Mouse (Mus musculus) kidney, adult 18-20 months (tissue): ENCODE results near the gene Slc6a13.

Experiments used
- DNase-seq: peaks from one replicate; pipeline ENCODE4 v3.0.0; 2021

Slc6a13 gene

GRCm38 (mm10) chr6:121299954-121300353 lies at the start of gene Slc6a13:
Gene Slc6a13 (plus strand): TSS chr6:121300227.
- DNase-seq, result peak; percentile 72

GRCm38 (mm10) chr6:121250406-121250805 lies 49.6 kb upstream of the Slc6a13 start:
- peak; percentile 8 for DNase-seq

- DNase-seq, result no peak
These were observed 48.8 kb upstream of the Slc6a13 start for GRCm38 (mm10) chr6:121251256-121251655.

GRCm38 (mm10) chr6:121260548-121260947 lies 39.5 kb upstream of the Slc6a13 start:
- DNase-seq, result peak; percentile 80

GRCm38 (mm10) chr6:121261233-121261632 lies 38.8 kb upstream of the Slc6a13 start:
- DNase-seq, result no peak

GRCm38 (mm10) chr6:121262004-121262403 lies 38.0 kb upstream of the Slc6a13 start:
- DNase-seq, result no peak

- DNase-seq, result no peak
These were observed 37.5 kb upstream of the Slc6a13 start for GRCm38 (mm10) chr6:121262496-121262895.

GRCm38 (mm10) chr6:121270156-121270555 lies 29.9 kb upstream of the Slc6a13 start:
- DNase-seq, result no peak

GRCm38 (mm10) chr6:121271707-121272074 lies 28.3 kb upstream of the Slc6a13 start:
- DNase-seq, result no peak

GRCm38 (mm10) chr6:121272075-121272800 lies 27.8 kb upstream of the Slc6a13 start:
- peak; percentile 88 for DNase-seq

GRCm38 (mm10) chr6:121274356-121274755 lies 25.7 kb upstream of the Slc6a13 start:
- DNase-seq, result peak; percentile 55

GRCm38 (mm10) chr6:121284132-121284531 lies 15.9 kb upstream of the Slc6a13 start:
- no peak for DNase-seq

GRCm38 (mm10) chr6:121299317-121299716 lies 710 bp upstream of the Slc6a13 start:
- no peak for DNase-seq

GRCm38 (mm10) chr6:121300504-121300903 lies 477 bp downstream of the Slc6a13 start:
- peak; percentile 74 for DNase-seq

GRCm38 (mm10) chr6:121303466-121304220 lies 3.6 kb downstream of the Slc6a13 start:
- DNase-seq, result peak; percentile 69

- DNase-seq, result peak; percentile 74
These were observed 4.6 kb downstream of the Slc6a13 start for GRCm38 (mm10) chr6:121304630-121305029.

- DNase-seq, result no peak
These were observed 5.5 kb downstream of the Slc6a13 start for GRCm38 (mm10) chr6:121305571-121305970.

GRCm38 (mm10) chr6:121310984-121311383 lies 11.0 kb downstream of the Slc6a13 start:
- peak; percentile 69 for DNase-seq

- no peak for DNase-seq
These were observed 19.1 kb downstream of the Slc6a13 start for GRCm38 (mm10) chr6:121319099-121319498.

- peak; percentile 73 for DNase-seq
These were observed 22.5 kb downstream of the Slc6a13 start for GRCm38 (mm10) chr6:121322381-121323110.

- DNase-seq, result no peak
These were observed 25.3 kb downstream of the Slc6a13 start for GRCm38 (mm10) chr6:121325298-121325697.

GRCm38 (mm10) chr6:121325740-121326139 lies 25.7 kb downstream of the Slc6a13 start:
- no peak for DNase-seq

GRCm38 (mm10) chr6:121326486-121327069 lies 26.6 kb downstream of the Slc6a13 start:
- DNase-seq, result no peak
